Mouse (Mus musculus) liver (tissue): Measurements from ENCODE around the gene Notch4.

Source experiments
- DNase-seq: peaks from one replicate; pipeline ENCODE4 v3.0.0-alpha.2; 2020; ENCODE audit warnings: mixed read lengths

Gene Notch4

DNA sequence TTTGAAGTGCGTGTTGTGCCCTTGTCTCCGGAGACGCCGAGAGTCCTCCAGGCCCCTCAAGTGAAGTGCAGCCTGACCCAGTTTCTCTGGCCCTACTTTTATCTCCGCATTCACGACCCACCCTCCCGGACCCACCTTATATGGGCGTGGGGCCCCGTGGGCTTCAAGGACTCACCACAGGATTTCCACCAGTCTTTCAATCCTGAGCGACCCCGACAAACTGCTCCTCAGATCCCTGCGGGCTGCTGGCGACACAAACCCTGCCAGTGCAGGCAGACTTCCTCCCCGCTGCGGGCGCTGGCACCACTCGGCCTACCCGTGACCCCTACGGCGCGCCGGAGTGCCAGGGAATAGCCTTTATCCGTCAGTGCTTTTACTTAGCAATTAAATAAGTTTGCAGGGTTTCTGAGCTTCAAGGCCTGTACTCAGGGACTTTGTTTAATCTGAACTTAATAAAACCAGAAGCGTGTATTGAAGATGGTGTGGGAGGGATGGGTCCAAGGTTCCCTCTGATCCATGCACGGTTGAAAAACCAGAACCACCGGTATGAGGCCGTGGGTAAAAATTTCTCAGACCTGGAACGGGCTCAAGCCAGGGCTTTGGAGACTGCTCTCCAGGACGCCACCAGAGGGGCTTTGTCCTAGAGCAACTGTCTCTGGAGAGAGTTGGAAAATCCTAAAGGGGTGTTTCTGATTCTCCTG, 64.0 kb downstream of the Notch4 start, which contains the start of gene Ppt2:
Gene Ppt2 (minus strand): TSS at position 568 of the 701 bp plus-strand sequence.
- DNase-seq, result peak; percentile 34

DNA sequence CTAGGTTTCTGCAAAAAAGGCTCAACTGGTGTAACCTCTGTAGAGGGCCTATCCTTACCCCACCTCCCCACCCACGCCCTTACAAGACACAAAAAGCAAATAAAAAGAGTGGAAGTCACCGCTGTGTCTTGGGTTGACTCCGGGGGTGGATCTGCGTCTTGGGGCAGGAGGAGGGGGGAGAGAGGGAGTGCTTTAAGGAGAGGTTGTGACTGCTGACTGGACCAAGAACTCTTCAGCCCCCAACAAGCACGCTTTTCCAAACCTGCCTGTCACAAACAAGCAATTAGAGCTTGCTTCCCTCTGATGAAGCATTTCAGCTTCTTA, 64.5 kb downstream of the Notch4 start:
- no peak for DNase-seq

DNA sequence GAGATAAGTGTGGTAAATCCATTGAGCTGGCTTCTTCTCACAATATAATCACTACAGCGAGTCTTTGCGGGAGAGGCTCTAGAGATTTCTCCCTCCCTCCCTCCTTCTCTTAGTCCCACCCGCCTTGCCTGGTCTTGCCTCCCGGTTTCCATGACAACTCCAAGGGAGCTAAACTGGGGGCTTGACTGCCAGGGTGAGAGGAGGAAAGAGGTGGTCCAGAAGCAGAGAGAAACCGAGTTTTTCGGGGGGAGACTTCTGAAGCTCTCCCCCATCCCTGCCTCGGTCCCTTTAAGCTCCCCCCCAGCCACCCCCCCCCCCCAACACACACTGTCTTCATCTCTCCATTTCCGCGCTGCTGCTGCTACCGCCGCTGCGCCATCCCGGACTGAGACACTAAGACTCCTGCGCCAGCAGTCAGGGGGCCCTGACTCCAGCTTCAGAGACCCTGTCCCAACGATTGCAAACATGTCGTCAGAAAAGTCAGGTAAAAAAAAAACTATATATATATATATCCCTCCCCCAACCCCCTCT, 65.2 kb downstream of the Notch4 start, which contains the start of gene Prrt1:
Gene Prrt1 (plus strand): TSS at position 313 of the 531 bp plus-strand sequence.
- DNase-seq, result no peak

DNA sequence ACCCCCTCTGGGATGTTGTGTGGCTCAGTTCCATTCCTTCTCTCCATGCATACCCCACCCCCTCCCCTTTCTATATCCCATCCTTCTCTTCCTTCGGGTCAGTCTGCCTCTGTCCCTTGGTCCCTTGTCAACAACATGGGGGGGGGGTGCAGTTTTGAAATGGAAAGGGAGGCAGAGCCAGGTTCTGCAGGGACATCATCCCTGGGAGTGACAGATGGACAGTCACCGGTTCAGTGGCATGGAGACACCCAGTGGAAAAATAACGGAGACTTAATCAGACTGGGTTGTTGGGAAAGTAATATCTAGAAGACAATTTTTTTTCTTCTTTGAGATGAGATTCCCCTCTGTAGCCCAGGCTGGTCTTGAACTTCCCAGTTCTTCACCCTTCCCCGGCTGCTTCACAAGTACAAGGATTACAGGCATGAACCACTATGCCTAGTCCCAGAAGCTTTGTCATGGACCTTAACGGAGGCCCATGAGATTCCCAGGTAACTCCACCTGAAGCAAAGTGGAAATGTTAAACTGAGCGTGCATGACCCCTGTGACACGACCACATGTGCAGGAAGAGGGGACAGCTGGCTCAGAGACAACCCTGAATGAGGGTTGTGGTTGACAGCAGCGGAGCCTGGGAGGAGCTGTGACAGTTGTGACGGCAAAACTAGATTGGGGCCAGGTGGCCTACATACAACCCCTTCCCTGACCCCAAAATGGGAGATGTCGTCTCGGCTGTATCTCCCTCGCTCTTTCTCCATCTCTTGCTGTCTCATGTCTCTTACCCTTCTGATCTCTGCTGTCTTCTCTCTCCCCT, 65.9 kb downstream of the Notch4 start:
- no peak for DNase-seq

DNA sequence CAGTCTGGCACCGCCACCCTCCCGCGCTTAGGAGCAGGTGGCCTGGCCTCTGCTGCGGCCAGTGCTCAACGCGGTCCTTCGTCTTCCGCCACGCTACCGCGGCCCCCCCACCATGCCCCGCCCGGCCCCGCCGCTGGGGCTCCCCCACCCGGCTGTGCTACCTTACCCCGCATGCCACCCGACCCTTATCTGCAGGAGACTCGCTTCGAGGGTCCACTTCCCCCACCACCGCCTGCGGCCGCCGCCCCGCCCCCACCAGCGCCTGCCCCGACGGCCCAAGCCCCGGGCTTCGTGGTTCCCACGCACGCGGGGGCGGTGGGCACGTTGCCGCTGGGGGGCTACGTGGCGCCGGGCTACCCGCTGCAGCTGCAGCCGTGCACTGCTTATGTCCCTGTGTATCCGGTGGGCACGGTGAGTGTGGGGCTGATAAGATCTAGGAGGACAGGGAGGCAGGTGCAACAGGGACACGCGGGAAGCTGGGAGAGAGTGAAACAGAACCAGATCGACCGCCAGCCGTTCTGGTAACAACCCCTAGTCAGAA, 66.8 kb downstream of the Notch4 start:
- no peak for DNase-seq

DNA sequence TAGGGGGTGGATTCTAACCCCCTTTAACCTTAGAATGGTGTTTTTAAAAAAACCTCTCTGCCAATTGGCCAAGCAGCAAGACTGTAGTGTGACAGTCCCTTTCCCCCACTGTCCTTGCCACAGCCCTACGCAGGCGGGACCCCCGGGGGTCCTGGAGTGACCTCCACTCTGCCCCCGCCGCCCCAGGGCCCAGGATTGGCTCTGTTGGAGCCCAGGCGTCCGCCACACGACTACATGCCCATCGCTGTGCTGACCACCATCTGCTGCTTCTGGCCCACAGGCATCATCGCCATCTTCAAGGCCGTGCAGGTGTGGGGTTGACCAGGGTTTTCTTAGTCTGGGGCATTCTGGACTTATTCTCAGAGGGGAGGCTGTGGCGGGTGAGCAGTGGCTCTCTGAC, 67.6 kb downstream of the Notch4 start:
- DNase-seq, result no peak

DNA sequence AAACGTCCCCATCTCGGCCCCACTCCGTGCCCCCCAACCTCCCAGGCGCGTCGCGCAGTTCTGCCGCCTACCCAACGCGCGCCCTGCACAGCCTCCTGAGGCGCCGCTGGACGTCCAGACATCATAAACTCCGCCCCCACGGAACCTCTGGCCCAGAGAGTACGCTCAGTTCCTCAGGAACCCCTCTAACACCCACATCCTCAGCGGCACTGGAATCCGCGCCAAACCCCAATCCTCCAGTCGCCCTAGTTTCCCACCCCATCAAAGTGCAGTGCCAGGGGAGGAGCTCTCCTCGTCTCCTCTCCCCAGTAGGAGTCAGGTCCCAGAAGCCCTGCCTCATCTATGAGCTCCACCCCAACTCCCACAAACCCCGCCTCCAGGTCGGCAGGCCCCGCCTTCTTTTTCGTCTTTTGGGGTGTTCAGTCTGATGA, 68.2 kb downstream of the Notch4 start:
- peak; percentile 70 for DNase-seq

DNA sequence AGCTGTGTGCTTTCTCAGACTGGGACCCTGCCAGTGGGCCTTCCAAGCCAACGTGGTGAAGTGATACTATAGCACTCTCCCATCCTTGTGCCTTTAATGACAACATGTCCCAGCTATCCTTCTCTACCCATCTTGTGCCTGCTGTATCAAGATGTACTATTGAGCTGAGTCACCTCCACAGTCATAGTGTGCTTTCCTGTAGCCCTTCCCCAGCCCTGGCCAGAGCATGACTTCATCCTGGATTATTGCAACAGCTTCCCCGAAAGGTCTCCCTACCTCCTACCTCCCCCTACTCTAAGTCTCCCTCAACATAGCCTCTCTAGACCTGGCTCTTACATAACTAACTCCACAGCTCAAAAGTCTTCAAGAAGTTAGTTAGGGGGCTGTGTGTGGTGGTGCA, 71.6 kb downstream of the Notch4 start:
- no peak for DNase-seq

DNA sequence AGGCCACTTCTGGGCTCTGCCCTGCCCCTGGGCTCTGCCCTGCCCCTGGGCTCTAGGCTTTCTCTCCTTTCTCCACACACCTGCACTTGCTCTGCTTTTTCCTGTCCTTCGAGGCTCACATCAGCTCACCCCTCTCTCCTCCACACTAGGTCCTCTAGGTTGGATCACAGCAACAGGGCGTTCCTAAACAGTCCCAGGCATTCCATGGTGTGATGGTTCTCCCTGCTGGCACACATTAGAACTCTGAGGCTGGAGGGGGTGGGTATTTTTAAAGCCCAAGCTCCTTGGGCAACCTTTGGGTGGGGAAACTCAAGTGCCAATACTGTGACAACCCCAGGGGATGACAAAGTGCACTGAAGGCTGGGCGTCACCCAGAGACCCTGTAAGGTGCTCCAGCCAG, 73.4 kb downstream of the Notch4 start:
- DNase-seq, result no peak
